Mouse (Mus musculus): ENCODE measurements around the gene Duox2.

The Duox2 gene

GRCm38 (mm10) chr2:122301921-122302573 lies 3.8 kb upstream of the Duox2 start:
- peak in 1 of 2 experiments; percentile 19 for DNase-seq

DNA sequence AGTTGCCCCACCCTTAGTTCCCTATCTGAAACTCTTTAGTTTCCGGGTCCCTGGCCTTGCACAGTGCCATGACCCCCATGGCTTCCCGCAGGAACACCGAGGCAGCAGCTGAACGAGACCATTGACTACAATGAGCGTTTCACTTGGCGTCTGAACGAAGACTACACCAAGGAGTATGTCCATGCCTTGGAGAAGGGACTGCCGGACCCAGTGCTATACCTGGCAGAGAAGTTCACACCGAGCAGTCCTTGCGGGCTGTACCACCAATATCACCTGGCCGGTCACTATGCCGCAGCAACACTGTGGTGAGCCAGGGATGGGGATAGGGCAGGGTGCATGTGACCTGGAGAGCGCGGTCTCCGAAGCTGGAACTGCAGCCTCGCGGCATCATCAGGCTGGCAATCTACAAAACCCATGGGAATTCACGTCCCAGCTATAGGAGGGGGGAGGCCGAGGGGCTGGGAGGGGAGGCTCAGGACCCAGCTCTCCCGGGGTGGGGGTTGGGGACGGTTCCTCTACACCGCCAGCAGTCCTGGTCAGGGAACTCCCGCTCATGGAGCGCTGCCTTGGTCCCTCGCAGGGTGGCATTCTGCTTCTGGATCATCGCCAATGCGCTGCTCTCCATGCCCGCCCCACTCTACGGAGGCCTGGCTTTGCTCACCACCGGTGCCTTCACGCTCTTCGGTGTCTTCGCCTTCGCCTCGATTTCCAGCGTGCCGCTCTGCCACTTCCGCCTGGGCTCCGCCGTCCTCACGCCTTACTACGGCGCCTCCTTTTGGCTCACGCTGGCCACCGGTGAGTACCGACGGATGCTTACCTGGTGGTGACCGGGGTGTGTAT lies 3.1 kb upstream of the Duox2 start:
- peak; percentile 59 to 64 for DNase-seq

GRCm38 (mm10) chr2:122300656-122301020 lies 2.4 kb upstream of the Duox2 start:
- DNase-seq, result no peak

GRCm38 (mm10) chr2:122299911-122300655 lies 1.8 kb upstream of the Duox2 start:
- DNase-seq, result no peak

- DNase-seq, result peak in 1 of 2 experiments; percentile 22
These were observed 594 bp upstream of the Duox2 start, which contains the start of gene Duoxa2 for GRCm38 (mm10) chr2:122298596-122299490. Duoxa2 (plus strand) TSS chr2:122298900.

- DNase-seq, result no peak
These were observed 766 bp downstream of the Duox2 start for GRCm38 (mm10) chr2:122297271-122298095.

GRCm38 (mm10) chr2:122294916-122295315 lies 3.3 kb downstream of the Duox2 start:
- DNase-seq, result no peak

GRCm38 (mm10) chr2:122286137-122286536 lies 12.1 kb downstream of the Duox2 start:
- no peak for DNase-seq

GRCm38 (mm10) chr2:122284091-122284490 lies 14.2 kb downstream of the Duox2 start:
- DNase-seq, result no peak

DNA sequence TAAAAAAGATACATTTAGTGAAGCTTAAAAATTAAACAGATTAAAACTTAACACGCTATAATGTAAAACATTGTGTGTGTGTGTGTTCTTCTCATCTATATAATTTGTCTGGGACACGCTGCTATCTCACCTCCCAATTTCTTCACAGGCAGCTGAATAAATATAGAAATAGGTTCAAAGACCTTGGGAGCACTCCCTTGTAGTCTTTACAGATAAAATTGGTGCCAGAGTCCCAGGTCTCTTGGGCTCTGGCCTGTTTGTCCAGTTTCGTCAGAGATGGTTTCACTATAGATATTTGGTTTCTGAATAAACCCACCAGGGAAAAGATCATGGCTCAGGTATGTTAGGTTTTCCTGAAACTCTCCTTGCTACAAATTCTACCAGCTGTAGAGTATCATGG lies 19.5 kb downstream of the Duox2 start:
- no peak for DNase-seq

DNA sequence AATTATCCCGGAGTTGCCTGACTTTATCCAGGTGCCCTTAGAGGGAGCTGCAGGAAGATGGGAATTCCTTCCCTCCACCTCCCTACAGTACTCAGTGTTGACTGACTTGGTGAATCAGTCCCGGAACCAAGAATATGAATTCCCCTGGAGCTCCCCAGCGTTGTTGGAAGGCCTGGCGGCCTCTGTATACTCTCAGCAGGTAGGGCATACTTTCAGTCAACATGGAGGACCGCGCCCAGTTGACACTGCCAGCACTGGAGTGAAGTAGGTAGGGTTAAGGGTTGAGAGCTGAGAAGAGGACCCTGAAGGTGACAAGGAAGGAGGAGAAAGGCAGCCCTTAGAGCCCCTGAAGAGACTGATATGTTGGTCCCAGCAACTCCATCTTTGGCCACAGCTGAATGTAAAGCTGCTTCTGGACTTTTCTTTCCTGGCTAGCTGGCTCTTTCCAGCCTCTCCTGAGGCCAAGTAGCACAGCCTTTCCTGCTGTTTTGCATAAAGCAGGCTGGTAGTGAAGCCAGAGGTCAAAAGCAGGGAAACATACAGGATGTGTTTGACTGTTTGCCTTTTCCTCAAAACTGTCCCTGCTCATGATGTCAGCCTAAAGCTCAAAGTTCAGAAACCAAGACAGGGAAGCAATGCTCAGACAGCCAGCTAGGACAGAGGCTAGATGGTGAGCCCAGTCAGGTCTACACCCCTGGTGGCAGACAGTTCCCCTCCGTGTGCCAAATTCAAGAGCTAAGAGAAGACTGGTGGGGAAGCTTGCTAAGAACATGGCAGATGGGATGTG lies 31.6 kb downstream of the Duox2 start:
- DNase-seq, result no peak

GRCm38 (mm10) chr2:122264690-122265089 lies 33.6 kb downstream of the Duox2 start:
- DNase-seq, result no peak

DNA sequence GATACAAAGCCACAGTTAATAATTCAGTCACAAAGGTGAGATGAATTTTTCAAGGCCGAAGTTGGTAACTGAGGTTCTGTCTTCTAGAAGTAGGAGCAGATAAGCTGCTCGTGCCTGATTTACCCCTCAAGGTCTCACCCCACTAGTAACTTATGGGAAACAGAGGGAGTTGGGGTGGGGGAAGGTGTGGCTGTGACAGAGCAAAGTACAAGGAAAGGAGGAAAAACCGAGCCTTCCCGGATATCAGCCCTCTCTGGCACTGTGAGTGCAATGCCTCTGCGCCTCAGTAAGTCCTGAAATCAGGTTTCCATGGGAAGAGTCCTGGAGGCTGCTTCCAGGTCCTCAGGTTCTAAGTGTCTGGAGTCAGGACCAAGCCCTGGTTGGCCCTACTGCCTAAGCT lies 37.5 kb downstream of the Duox2 start:
- no peak for DNase-seq

DNA sequence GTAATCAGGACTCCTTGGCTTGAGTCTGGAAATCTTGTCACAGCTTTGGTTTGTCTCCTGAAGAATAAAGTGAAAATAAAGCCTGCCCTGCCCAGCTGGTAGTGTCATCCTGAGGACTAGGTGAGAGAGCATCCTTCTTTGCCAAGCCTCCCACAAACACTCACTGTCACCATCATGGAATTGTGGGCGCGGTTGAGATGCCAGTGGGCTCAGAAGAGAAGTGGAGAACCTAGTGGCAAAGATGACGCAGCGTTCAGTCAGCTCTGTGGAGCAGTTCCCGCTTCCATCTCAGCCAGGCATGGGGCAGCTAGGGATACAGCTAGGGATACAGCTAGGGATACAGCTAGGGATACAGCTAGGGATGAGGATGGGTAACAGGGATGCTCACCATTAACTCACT lies 42.3 kb downstream of the Duox2 start:
- no peak for DNase-seq

- DNase-seq, result no peak
These were observed 50.5 kb downstream of the Duox2 start for GRCm38 (mm10) chr2:122247786-122248185.

GRCm38 (mm10) chr2:122243671-122244131 lies 54.5 kb downstream of the Duox2 start:
- DNase-seq, result peak; percentile 85 to 86

DNA sequence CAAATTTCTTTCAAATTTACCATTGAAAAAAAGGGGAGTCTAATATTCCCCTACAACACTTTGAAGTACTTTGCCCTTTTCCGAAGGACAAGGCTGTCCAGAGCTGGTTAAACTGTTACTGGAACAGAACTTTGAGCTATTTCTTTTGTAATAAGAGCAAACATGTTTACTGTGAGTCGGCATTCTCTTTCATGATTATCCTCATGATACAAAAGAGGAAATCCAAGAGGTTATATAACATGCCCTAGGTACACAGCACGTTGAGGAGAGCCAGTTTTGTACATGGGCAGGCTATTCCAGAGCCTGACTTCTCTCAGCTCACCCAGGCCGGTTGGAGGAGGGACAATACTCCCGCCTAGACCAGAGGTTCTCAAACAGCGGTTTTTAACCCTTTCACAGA lies 56.3 kb downstream of the Duox2 start:
- no peak for DNase-seq

DNA sequence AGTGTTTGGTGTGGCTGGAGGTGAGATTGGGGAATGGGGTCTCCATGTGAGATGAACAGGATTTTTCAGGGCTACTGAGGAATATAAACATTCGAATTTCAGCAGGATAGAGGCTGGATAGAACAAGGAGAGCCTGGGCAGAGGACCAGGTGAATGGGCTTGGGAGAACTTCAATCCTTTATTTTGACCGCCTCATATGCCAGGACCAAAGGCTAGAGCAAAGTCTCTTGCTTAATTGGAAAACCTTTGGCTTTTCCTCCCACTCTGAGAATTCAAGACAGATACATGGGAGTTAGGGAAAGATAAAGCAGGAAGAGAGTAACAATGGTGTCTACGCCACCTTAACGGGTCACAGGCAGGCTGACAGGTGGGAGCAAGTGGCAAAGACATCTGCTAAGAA lies 57.0 kb downstream of the Duox2 start:
- no peak for DNase-seq

DNA sequence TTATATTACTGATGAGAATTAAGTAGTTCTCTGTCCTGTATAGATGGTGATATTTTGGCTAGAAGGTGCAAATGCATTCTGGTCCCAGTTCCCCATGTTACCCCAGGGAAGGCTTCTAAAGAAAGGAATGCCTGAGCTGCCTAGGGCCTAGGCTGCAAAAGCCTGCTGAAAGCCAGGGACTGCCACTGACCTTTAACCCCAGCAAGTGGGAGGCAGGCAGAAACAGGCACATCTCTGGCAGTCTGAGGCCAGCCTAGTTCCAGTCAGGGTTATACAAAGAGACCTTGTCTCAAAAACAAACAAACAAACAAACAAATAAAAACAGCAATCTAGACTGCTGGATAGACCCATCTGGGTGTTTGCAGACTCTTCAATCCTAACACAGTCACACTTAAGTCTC lies 57.5 kb downstream of the Duox2 start:
- no peak for DNase-seq

- DNase-seq, result peak; percentile 15 to 18
These were observed 60.3 kb downstream of the Duox2 start for GRCm38 (mm10) chr2:122237891-122238470.
